Mouse (Mus musculus) liver, embryonic 15.5 days (tissue): Measurements from ENCODE around the gene Adi1. TPM values are rescaled to one million over a fixed set of nuclear protein-coding genes. Genes with fewer than 3 reads are reported as not detected.
A peak's percentile ranks its signal among the peaks of the same experiment; 100 is the strongest.

Experiments used
- ATAC-seq: fragments of 200-750 bp; cut with Nextera tagmentation; 2 replicates; pipeline ENCODE4 v1.8.0; 2017; ENCODE audit warnings: moderate number of reproducible peaks, mild to moderate bottlenecking, moderate library complexity; ENCODE audit not compliant: insufficient read depth
- H3K27ac ChIP-seq: fragments of 300-500 bp; sonication (generic); replicated peaks from 2 replicates; pipeline ENCODE4 v1.5.1; 2015; ENCODE audit warnings: mild to moderate bottlenecking, inconsistent platforms
- H3K27me3 ChIP-seq: fragments of 300-500 bp; sonication (generic); 2 replicates; pipeline ENCODE4 v1.6.1; 2015; ENCODE audit warnings: mild to moderate bottlenecking, inconsistent platforms
- H3K36me3 ChIP-seq: fragments of 300-500 bp; sonication (generic); replicated peaks from 2 replicates; pipeline ENCODE4 v1.6.1; 2015; ENCODE audit warnings: moderate library complexity, mild to moderate bottlenecking, inconsistent platforms
- H3K4me1 ChIP-seq: fragments of 300-500 bp; sonication (generic); replicated peaks from 2 replicates; pipeline ENCODE4 v1.6.1; 2015; ENCODE audit warnings: inconsistent platforms
- H3K4me2 ChIP-seq: fragments of 300-500 bp; sonication (generic); 2 replicates; pipeline ENCODE4 v1.6.1; 2015; ENCODE audit warnings: moderate library complexity, mild to moderate bottlenecking, inconsistent platforms
- H3K4me3 ChIP-seq: fragments of 300-500 bp; sonication (generic); replicated peaks from 2 replicates; pipeline ENCODE4 v1.5.1; 2015; ENCODE audit warnings: mild to moderate bottlenecking, inconsistent platforms
- H3K9ac ChIP-seq: fragments of 300-500 bp; sonication (generic); 2 replicates; pipeline ENCODE4 v1.6.1; 2015; ENCODE audit warnings: moderate library complexity, mild to moderate bottlenecking, inconsistent platforms
- H3K9me3 ChIP-seq: fragments of 300-500 bp; sonication (generic); replicated peaks from 2 replicates; pipeline ENCODE4 v1.6.1; 2016; ENCODE audit warnings: inconsistent platforms
- WGBS: fragments of 180-500 bp; shearing (Covaris S2); methylation state at CpG from one replicate; pipeline ENCODE4 v1.1.7; 2015; ENCODE audit warnings: mixed read lengths; ENCODE audit not compliant: insufficient replicate concordance; 5-methylcytosine and 5-hydroxymethylcytosine counted together
- polyA plus RNA-seq: library from polyadenylated mRNA; unstranded; fragments of >200 nt; fragmentation: Nextera tagmentation; extraction: Ambion mirVana; gene quantifications from 2 replicates; pipeline ENCODE4 v1.2.1, GENCODE M21; 2015

Gene Adi1
- polyA plus RNA-seq, 1 experiment from 2014 or later, result 53.4 TPM

DNA sequence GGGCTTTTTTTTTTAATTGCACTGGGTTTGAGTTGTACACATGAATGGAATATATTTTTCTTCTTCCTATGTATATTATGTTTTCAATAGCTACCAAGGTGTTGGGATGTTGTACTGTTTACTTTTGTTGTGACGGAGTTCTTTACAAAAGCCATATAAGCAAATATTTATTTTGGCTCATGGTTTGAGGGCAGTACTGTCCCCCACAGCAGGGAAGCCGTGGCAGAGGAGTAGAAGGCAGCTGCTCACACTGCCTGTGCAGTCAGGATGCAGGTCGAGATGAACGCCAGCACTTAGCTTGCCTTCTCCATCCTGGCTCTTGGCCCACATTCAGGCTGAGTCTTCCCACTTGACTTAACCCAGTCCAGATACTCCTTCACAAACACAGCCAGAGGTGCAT, 8.3 kb upstream of the Adi1 start:
- H3K27me3 ChIP-seq, result no peaks in the 10 kb centered on the region
- ATAC-seq, result no peak
- no peaks in the 10 kb centered on the region for H3K9me3 ChIP-seq
- no peak overlapping the region for H3K27ac ChIP-seq
- H3K9ac ChIP-seq, result no peak overlapping the region
- H3K4me3 ChIP-seq, result no peak overlapping the region
- no peaks in the 10 kb centered on the region for H3K36me3 ChIP-seq
- H3K4me1 ChIP-seq, result peaks cover 16% of the 10 kb centered on the region
- 47% methylated on average over 4 of the region's 4 CpGs for WGBS
- H3K4me2 ChIP-seq, result no peak overlapping the region

DNA sequence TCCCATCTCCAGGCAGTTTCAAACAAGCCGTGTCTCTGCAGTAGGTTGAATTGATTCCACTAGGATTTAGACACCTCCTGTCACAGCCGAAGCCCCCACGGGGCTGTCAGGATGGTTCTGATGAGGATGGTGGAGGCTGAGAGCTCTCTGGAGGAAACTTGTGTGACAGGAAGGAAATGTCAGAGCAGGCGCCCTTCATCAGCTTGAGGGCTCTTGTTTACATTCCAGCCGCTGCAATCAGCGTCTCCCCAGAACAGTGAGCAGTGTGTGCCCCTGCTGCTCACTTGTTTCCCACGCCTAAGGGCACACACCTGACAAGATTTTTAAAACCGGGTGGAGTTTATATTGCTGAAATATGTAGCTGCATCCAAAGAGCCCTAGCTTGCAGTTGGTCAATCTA, 7.7 kb upstream of the Adi1 start:
- no peak for ATAC-seq
- WGBS, result 20% methylated on average over 8 of the region's 8 CpGs
- Histone ChIP-seq H3K4me2 (no peak overlapping the region), H3K27me3 (no peaks in the 10 kb centered on the region), H3K4me1 (peaks cover 16% of the 10 kb centered on the region), H3K9me3 (no peaks in the 10 kb centered on the region), H3K9ac (no peak overlapping the region), H3K36me3 (no peaks in the 10 kb centered on the region), H3K27ac (no peak overlapping the region), H3K4me3 (no peak overlapping the region)

- Histone ChIP-seq H3K36me3 (peaks cover 6% of the 10 kb centered on the region; the same call in 1 of the 2 replicates), H3K4me1 (peaks cover 20% of the 10 kb centered on the region), H3K4me2 (peak overlapping the region; percentile 84; the same call in 1 of the 2 replicates), H3K9ac (no peak overlapping the region), H3K27ac (no peak overlapping the region), H3K4me3 (no peak overlapping the region), H3K27me3 (no peaks in the 10 kb centered on the region), H3K9me3 (no peaks in the 10 kb centered on the region)
- ATAC-seq, result no peak
- 66% methylated on average over 10 of the region's 10 CpGs for WGBS
Measured at GRCm38 (mm10) chr12:28674038-28674720, 852 bp upstream of the Adi1 start.

GRCm38 (mm10) chr12:28675925-28676209, 836 bp downstream of the Adi1 start:
- H3K4me1 ChIP-seq, result peaks cover 20% of the 10 kb centered on the region
- 43% methylated on average over 5 of the region's 5 CpGs for whole genome bisulfite sequencing
- peak overlapping the region; percentile 69 for H3K4me3 ChIP-seq
- peak overlapping the region; percentile 84 for H3K4me2 ChIP-seq
- no peaks in the 10 kb centered on the region for H3K9me3 ChIP-seq
- H3K9ac ChIP-seq, result peak overlapping the region; percentile 59
- ATAC-seq, result peak; percentile 9; the same call in 1 of the 2 replicates
- H3K27ac ChIP-seq, result peak overlapping the region; percentile 79
- peaks cover 12% of the 10 kb centered on the region for H3K36me3 ChIP-seq
- no peaks in the 10 kb centered on the region for H3K27me3 ChIP-seq

DNA sequence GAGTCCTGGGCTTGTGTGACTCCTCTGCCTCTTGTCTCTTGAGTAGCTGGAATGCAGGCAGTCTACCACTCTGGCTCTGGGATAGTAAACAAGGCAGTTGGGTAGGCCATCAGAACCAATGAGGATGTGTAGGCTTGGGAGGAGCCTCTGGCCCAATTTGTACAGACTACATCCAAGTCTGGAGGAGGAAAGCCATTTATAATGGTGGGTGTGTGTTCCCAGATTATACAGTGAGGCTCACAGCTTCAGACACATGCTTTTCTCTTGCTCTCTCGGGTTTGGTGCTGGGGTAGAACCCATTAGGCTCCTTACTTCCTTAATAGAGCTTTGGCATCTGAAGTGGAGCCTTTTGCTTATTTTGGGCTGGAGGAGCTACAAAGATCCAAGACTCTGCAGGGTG, 9.6 kb downstream of the Adi1 start:
- Histone ChIP-seq H3K4me2 (no peak overlapping the region), H3K27ac (no peak overlapping the region), H3K9ac (no peak overlapping the region), H3K4me3 (no peak overlapping the region), H3K4me1 (0 out of 2 replicates have a peak, but pooled peaks cover 9% of the 10 kb centered on the region), H3K36me3 (peaks cover 34% of the 10 kb centered on the region), H3K27me3 (no peaks in the 10 kb centered on the region), H3K9me3 (no peaks in the 10 kb centered on the region)
- 87% methylated on average over 1 of the region's 1 CpGs for WGBS
- no peak for ATAC-seq

DNA sequence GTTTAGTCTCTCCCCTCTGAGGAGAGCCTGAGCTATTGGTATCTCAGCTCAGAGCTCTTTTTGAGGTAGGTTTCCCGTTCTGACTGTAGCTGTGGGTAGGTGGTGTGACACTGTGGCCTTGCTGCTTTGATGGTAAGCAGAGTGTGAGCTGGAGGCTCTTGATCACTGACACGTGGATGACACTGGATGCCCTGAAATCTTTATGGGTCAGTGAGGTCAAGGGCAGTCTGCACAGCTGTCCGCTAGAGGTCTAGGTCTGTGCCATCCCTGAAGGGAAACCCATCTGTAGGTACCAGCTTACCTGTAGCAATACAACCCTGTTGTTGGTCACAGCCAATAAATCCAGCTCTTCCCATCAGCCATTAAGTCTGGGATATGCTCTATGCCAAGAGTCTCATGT, 10.7 kb downstream of the Adi1 start:
- H3K9ac ChIP-seq, result no peak overlapping the region
- 0 out of 2 replicates have a peak overlapping the region, but pooled peaks have one; percentile 10 for H3K4me2 ChIP-seq
- 0 out of 2 replicates have a peak, but pooled peaks cover 9% of the 10 kb centered on the region for H3K4me1 ChIP-seq
- ATAC-seq, result peak; percentile 26
- peak overlapping the region; percentile 64 for H3K27ac ChIP-seq
- peaks cover 39% of the 10 kb centered on the region for H3K36me3 ChIP-seq
- no peak overlapping the region for H3K4me3 ChIP-seq
- no peaks in the 10 kb centered on the region for H3K9me3 ChIP-seq
- no peaks in the 10 kb centered on the region for H3K27me3 ChIP-seq
- WGBS, result 62% methylated on average over 3 of the region's 3 CpGs

- Histone ChIP-seq H3K9ac (no peak overlapping the region), H3K36me3 (peaks cover 41% of the 10 kb centered on the region), H3K9me3 (no peaks in the 10 kb centered on the region), H3K4me1 (0 out of 2 replicates have a peak, but pooled peaks cover 9% of the 10 kb centered on the region), H3K4me2 (0 out of 2 replicates have a peak overlapping the region, but pooled peaks have one; percentile 20), H3K4me3 (no peak overlapping the region), H3K27me3 (no peaks in the 10 kb centered on the region), H3K27ac (peak overlapping the region; percentile 64)
- peak; percentile 70 for ATAC-seq
- 56% methylated on average over 8 of the region's 8 CpGs for WGBS
Measured at GRCm38 (mm10) chr12:28686199-28686879, 11.3 kb downstream of the Adi1 start.

GRCm38 (mm10) chr12:28688996-28689395, 14.0 kb downstream of the Adi1 start:
- 0 out of 2 replicates have a peak, but pooled peaks cover 9% of the 10 kb centered on the region for H3K4me1 ChIP-seq
- ATAC-seq, result no peak
- no peaks in the 10 kb centered on the region for H3K27me3 ChIP-seq
- no peak overlapping the region for H3K27ac ChIP-seq
- no peaks in the 10 kb centered on the region for H3K9me3 ChIP-seq
- H3K36me3 ChIP-seq, result peaks cover 34% of the 10 kb centered on the region
- H3K4me3 ChIP-seq, result no peak overlapping the region
- 83% methylated on average over 6 of the region's 6 CpGs for WGBS
- H3K9ac ChIP-seq, result no peak overlapping the region
- no peak overlapping the region for H3K4me2 ChIP-seq

- H3K9me3 ChIP-seq, result no peaks in the 10 kb centered on the region
- no peak for ATAC-seq
- H3K4me3 ChIP-seq, result no peak overlapping the region
- WGBS, result 85% methylated on average over 7 of the region's 7 CpGs
- H3K4me2 ChIP-seq, result no peak overlapping the region
- 0 out of 2 replicates have a peak, but pooled peaks cover 9% of the 10 kb centered on the region for H3K4me1 ChIP-seq
- no peak overlapping the region for H3K9ac ChIP-seq
- no peak overlapping the region for H3K27ac ChIP-seq
- H3K36me3 ChIP-seq, result peaks cover 41% of the 10 kb centered on the region
- no peaks in the 10 kb centered on the region for H3K27me3 ChIP-seq
Measured at GRCm38 (mm10) chr12:28690730-28691129, 15.7 kb downstream of the Adi1 start.

DNA sequence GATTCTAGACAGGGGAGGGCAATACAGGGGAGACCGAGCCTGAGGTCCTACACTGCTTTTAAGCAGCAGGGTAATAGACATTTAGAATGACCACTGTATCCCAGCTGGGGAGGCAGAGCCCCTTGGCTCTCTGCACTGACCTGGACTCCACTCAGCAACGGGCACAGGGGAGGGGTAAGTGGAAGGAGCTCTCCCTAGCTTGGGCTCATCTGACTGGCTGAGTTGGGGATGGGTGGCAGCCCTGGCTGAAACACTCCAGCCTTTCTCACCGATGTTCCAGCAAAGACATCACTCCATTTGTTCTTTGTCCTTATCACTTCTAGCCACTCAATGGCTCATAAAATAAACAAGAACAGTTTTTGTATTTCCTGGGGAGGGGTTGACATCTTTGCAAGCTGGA, 18.7 kb downstream of the Adi1 start:
- Histone ChIP-seq H3K27me3 (no peaks in the 10 kb centered on the region), H3K27ac (no peak overlapping the region), H3K4me1 (no peaks in the 10 kb centered on the region; the same call in none of the 2 replicates), H3K4me2 (no peak overlapping the region), H3K9me3 (no peaks in the 10 kb centered on the region), H3K36me3 (peaks cover 46% of the 10 kb centered on the region), H3K4me3 (no peak overlapping the region), H3K9ac (no peak overlapping the region)
- WGBS, result 66% methylated on average over 3 of the region's 3 CpGs
- ATAC-seq, result no peak

- ATAC-seq, result no peak
- no peak overlapping the region for H3K9ac ChIP-seq
- no peak overlapping the region for H3K27ac ChIP-seq
- no peaks in the 10 kb centered on the region for H3K9me3 ChIP-seq
- H3K36me3 ChIP-seq, result peaks cover 42% of the 10 kb centered on the region
- H3K27me3 ChIP-seq, result no peaks in the 10 kb centered on the region
- H3K4me3 ChIP-seq, result no peak overlapping the region
- H3K4me1 ChIP-seq, result no peaks in the 10 kb centered on the region; the same call in none of the 2 replicates
- H3K4me2 ChIP-seq, result no peak overlapping the region
- 83% methylated on average over 2 of the region's 2 CpGs for WGBS
Measured at GRCm38 (mm10) chr12:28694231-28694630, 19.2 kb downstream of the Adi1 start.
